Mouse (Mus musculus) intestine, embryonic 16.5 days (tissue): ENCODE results near the gene Ap3d1. TPM values are rescaled to one million over a fixed set of nuclear protein-coding genes. Genes with fewer than 3 reads are reported as not detected.

Experiments
- ATAC-seq: fragments of 200-750 bp; cut with Nextera tagmentation; 2 replicates; pipeline ENCODE4 v1.8.0; 2017; ENCODE audit warnings: moderate TSS enrichment, moderate library complexity
- H3K27ac ChIP-seq: fragments of 300-500 bp; sonication (generic); 2 replicates; pipeline ENCODE4 v1.5.1; 2014; ENCODE audit warnings: mild to moderate bottlenecking, low read length
- H3K27me3 ChIP-seq: fragments of 300-500 bp; sonication (generic); replicated peaks from 2 replicates; pipeline ENCODE4 v1.6.1; 2014; ENCODE audit warnings: low read length, control low read depth, mixed read lengths; ENCODE audit not compliant: control insufficient read depth, insufficient read depth
- H3K36me3 ChIP-seq: fragments of 300-500 bp; sonication (generic); 2 replicates; pipeline ENCODE4 v1.6.1; 2014; ENCODE audit warnings: low read length, control low read depth; ENCODE audit not compliant: control insufficient read depth, insufficient read depth
- H3K4me1 ChIP-seq: fragments of 300-500 bp; sonication (generic); 2 replicates; pipeline ENCODE4 v1.6.1; 2014; ENCODE audit warnings: low read length, control low read depth, mixed read lengths; ENCODE audit not compliant: control insufficient read depth, insufficient read depth
- H3K4me2 ChIP-seq: fragments of 300-500 bp; sonication (generic); 2 replicates; pipeline ENCODE4 v1.6.1; 2014; ENCODE audit warnings: low read depth, low read length, control low read depth
- H3K4me3 ChIP-seq: fragments of 300-500 bp; sonication (generic); 2 replicates; pipeline ENCODE4 v1.5.1; 2014; ENCODE audit warnings: mild to moderate bottlenecking, low read length
- H3K9ac ChIP-seq: fragments of 300-500 bp; sonication (generic); 2 replicates; pipeline ENCODE4 v1.6.1; 2014; ENCODE audit warnings: low read depth, low read length
- H3K9me3 ChIP-seq: fragments of 300-500 bp; sonication (generic); 2 replicates; pipeline ENCODE4 v1.6.1; 2016; ENCODE audit warnings: low read length, control low read depth; ENCODE audit not compliant: control insufficient read depth
- WGBS: fragments of 180-500 bp; shearing (Covaris S2); extraction: QIAGEN DNeasy Blood & Tissue Kit; methylation state at CpG from one replicate; pipeline ENCODE4 v1.1.7; 2014; 5-methylcytosine and 5-hydroxymethylcytosine counted together
- polyA plus RNA-seq: library from polyadenylated mRNA; unstranded; fragments of >200 nt; fragmentation: Nextera tagmentation; extraction: Ambion mirVana; gene quantifications from 2 replicates; pipeline ENCODE4 v1.2.1, GENCODE M21; 2015

Ap3d1 gene
- polyA plus RNA-seq, 1 experiment from 2014 or later = 57.9 TPM

DNA sequence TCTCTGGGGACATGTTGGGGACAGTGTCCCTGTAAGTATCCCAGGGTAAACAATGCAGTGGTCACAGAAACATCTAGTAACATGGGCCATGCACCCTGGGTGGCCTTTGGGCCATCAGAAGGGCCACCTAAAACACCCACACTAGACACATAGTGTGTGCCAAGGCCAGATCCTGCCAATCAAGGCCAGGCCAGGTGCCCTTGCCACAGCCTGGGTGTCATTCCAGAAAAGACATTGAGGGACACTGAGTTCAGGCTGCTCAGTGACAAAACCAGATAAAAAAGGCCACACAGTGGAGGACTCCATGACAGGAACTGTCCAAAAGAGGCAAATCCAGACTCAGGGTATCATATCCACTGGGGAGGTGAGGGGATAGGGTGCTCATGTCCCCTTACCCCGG is 58.4 kb downstream of the Ap3d1 start:
- Histone ChIP-seq H3K4me2 (no peak overlapping the region), H3K4me3 (no peak overlapping the region), H3K27ac (no peak overlapping the region), H3K9ac (no peak overlapping the region), H3K36me3 (no peaks in the 10 kb centered on the region; the same call in 1 of the 2 replicates), H3K4me1 (peaks cover 9% of the 10 kb centered on the region), H3K9me3 (no peaks in the 10 kb centered on the region), H3K27me3 (no peaks in the 10 kb centered on the region)
- 87% methylated on average over 1 of the region's 1 CpGs for WGBS
- ATAC-seq = no peak

DNA sequence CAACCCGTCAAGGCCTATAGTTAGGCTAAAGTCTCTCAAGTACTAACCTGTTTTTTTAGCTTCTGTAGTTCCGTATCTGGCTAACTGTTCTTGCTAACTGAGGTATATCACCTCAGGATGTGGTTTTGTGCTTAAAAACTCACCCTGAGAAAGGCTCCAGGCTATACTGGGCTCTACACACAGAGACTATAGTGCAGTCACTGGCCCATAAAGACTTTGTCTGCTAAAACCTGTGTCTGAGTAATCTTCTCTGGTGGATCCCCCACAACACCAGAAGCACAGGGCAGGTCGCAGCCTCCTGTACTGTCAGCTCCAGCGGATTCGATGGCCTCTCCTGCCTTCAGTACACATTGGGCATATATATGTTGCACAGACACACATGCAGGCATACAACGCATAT is 60.1 kb downstream of the Ap3d1 start:
- Histone ChIP-seq H3K4me2 (no peak overlapping the region), H3K4me1 (peaks cover 26% of the 10 kb centered on the region), H3K27me3 (no peaks in the 10 kb centered on the region), H3K9ac (no peak overlapping the region), H3K36me3 (no peaks in the 10 kb centered on the region; the same call in 1 of the 2 replicates), H3K4me3 (no peak overlapping the region), H3K9me3 (no peaks in the 10 kb centered on the region), H3K27ac (no peak overlapping the region)
- 93% methylated on average over 6 of the region's 6 CpGs for WGBS
- ATAC-seq = no peak

DNA sequence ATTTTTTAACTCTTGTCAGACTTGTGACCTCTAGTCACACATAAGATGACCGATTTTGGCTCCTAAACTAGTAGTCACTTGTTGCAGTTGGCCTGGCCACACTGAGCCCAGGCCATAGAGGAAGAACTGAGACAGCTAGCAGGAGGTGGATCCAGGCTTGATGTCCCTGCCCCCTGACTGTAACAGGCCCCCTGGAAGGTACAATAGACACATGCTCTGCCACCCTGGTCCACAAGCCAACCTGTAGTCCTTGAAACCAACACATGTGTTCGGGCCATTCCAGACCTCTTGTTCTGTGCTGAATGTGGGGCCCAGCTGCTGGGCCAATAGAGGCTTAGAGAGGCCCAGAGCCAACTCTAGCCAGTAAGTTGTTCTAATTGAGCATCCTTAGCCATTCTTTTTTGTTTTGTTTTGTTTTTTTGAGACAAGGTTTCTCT is 61.8 kb downstream of the Ap3d1 start:
- no peak overlapping the region for H3K9ac ChIP-seq
- no peak overlapping the region; the same call in 1 of the 2 replicates for H3K27ac ChIP-seq
- no peak overlapping the region for H3K4me2 ChIP-seq
- no peaks in the 10 kb centered on the region for H3K36me3 ChIP-seq
- peaks cover 27% of the 10 kb centered on the region for H3K4me1 ChIP-seq
- H3K9me3 ChIP-seq = no peaks in the 10 kb centered on the region
- WGBS = 75% methylated on average over 2 of the region's 2 CpGs
- no peak for ATAC-seq
- no peak overlapping the region for H3K4me3 ChIP-seq
- no peaks in the 10 kb centered on the region for H3K27me3 ChIP-seq

GRCm38 (mm10) chr10:80679556-80680259 is 62.4 kb downstream of the Ap3d1 start:
- Histone ChIP-seq H3K36me3 (no peaks in the 10 kb centered on the region), H3K4me1 (peaks cover 27% of the 10 kb centered on the region), H3K4me2 (no peak overlapping the region), H3K27ac (peak overlapping the region; percentile 94), H3K27me3 (no peaks in the 10 kb centered on the region), H3K4me3 (no peak overlapping the region), H3K9me3 (no peaks in the 10 kb centered on the region), H3K9ac (no peak overlapping the region)
- 63% methylated on average over 9 of the region's 9 CpGs for WGBS
- ATAC-seq = no peak

GRCm38 (mm10) chr10:80678601-80679377 is 63.3 kb downstream of the Ap3d1 start:
- Histone ChIP-seq H3K36me3 (no peaks in the 10 kb centered on the region), H3K9me3 (no peaks in the 10 kb centered on the region), H3K9ac (peak overlapping the region; percentile 70; the same call in 1 of the 2 replicates), H3K4me3 (no peak overlapping the region), H3K4me2 (peak overlapping the region; percentile 64; the same call in 1 of the 2 replicates), H3K27ac (peak overlapping the region; percentile 94), H3K4me1 (peaks cover 37% of the 10 kb centered on the region), H3K27me3 (no peaks in the 10 kb centered on the region)
- no peak for ATAC-seq
- WGBS = 52% methylated on average over 8 of the region's 10 CpGs

GRCm38 (mm10) chr10:80677942-80678436 is 64.1 kb downstream of the Ap3d1 start, which contains the start of gene Mknk2:
TSS of gene Mknk2 (minus strand) at chr10:80678112.
- Histone ChIP-seq H3K4me1 (peaks cover 45% of the 10 kb centered on the region), H3K9ac (peak within 1 kb of the TSS; percentile 70), H3K27me3 (no peaks in the 10 kb centered on the region), H3K9me3 (no peaks in the 10 kb centered on the region), H3K27ac (peak within 1 kb of the TSS; percentile 94), H3K4me2 (peak within 1 kb of the TSS; percentile 64), H3K4me3 (peak within 1 kb of the TSS; percentile 96), H3K36me3 (no peaks in the 10 kb centered on the region)
- ATAC-seq = peak; percentile 46
- 4% methylated on average over 8 of the region's 8 CpGs for WGBS

DNA sequence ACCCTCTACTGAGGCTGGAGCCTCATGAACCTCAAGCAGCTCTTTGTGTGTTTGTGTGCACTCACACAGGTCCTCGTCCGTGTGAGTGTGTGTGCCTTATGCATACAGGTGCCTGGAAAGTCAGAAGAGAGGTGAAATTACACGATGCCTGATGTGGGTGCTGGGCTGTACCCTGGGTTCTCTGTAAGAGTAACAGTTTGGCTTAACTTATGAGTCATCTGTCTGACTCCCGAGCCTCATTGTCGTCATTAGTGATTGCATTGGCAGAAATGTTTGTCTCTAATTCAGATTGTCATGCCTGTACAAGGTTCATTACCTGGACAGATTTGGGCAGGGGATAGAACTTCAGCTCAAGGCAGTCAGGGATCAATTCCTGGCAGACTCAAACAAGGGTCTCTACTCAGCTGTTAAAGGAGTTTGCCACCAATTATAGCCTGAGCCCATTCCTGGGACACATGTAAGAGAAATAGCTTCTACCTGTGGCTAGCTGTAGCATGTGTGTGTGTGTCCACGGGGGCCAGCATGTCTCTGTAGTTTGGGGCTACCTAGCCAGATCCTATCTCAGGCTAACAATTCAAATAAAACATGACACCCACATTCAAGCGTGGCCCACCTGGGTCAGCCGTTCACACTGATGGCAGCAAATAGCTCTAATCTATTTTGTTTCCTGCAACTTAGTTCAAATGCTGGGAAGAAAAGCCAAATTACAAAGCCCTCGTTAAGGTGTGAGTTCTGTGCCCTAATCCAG is 64.8 kb downstream of the Ap3d1 start:
- peak overlapping the region; percentile 64 for H3K4me2 ChIP-seq
- peak overlapping the region; percentile 70 for H3K9ac ChIP-seq
- H3K4me1 ChIP-seq = peaks cover 51% of the 10 kb centered on the region
- whole genome bisulfite sequencing = 21% methylated on average over 9 of the region's 9 CpGs
- peak; percentile 0; the same call in 1 of the 2 replicates for ATAC-seq
- H3K27me3 ChIP-seq = no peaks in the 10 kb centered on the region
- peak overlapping the region; percentile 96 for H3K4me3 ChIP-seq
- H3K9me3 ChIP-seq = no peaks in the 10 kb centered on the region
- peak overlapping the region; percentile 94 for H3K27ac ChIP-seq
- H3K36me3 ChIP-seq = no peaks in the 10 kb centered on the region

DNA sequence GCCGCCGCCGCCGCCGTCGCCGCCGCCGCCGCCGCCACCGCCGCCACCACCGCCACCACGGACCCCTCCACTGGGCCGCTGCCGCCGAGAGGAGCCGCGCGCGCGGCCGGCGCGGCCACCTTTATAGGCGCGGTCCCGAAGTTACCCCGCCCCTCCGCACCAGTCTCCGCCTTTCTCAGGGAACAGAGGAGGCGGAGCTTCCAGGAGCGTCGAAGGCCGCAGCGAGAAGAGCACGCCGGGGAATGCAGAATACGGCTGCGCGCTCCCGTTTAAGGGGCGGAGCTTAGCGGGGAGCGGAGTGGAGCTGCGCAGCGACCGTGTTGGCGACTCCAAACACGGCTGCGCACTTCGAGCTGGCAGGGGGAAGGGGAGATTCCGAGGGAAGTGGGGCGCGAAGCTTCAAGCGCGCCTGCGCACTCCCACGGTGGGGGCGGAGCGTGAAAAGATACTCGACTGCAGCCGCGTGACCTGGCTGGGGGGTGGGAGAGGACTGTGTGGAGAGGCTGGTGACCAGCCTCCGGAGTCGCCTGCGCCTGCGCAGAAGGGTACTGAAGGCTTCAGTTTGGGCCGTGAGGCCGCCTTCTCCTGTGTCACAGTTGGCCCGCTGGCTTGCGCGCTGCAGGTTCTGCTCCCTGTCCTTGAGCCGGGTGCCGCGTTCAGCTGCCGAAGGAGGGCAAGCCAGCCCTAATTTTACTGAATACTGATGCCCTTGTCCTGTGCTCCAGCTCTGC is 65.7 kb downstream of the Ap3d1 start:
- Histone ChIP-seq H3K27me3 (no peaks in the 10 kb centered on the region), H3K9ac (peak overlapping the region; percentile 97), H3K4me2 (peak overlapping the region; percentile 64), H3K36me3 (peaks cover 4% of the 10 kb centered on the region), H3K4me3 (peak overlapping the region; percentile 96), H3K9me3 (no peaks in the 10 kb centered on the region), H3K4me1 (peaks cover 55% of the 10 kb centered on the region), H3K27ac (peak overlapping the region; percentile 94)
- under 1% methylated on average over 71 of the region's 78 CpGs for WGBS
- ATAC-seq = peak; percentile 92
